ENCODE assay signal across 9 mouse cellular contexts in genomic region chr16:38916885-38917284, GRCm38 (mm10). TPM values are rescaled to one million over a fixed set of nuclear protein-coding genes. Genes with fewer than 3 reads are reported as not detected.
"Had no signal": no experiment of that assay in that cellular context is flagged by ENCODE, and none has a peak within 500 bp of the region (broad histone marks: within the 10 kb centered on the region; RNA-seq: fewer than 3 reads in every experiment).

No protein-coding gene starts in this region.

- DNase-seq: kidney, adult 8-10 months; kidney, postnatal 25 days; lung, embryonic 14.5 days; lung, postnatal 10 days; lung, postnatal 4 days; midbrain, embryonic 14.5 days; thymus, adult 18-20 months; thymus, postnatal 14 days had no signal

RNA-seq across cellular contexts. Expression of gene Igsf11, which starts 24.4 kb away (rescaled TPM):
- total RNA-seq: megakaryocyte, adult 5-6 weeks had no signal
